Mouse (Mus musculus) bone marrow macrophage, adult 2 months (primary cell): ENCODE measurements around the gene Neurl3.

Source experiments
- CTCF ChIP-seq: IDR thresholded peaks from 2 replicates; pipeline ENCODE4 v1.5.1; 2012; ENCODE audit warnings: low read depth, mild to moderate bottlenecking, low read length, moderate library complexity
- POLR2A ChIP-seq: IDR thresholded peaks from 2 replicates; pipeline ENCODE4 v1.6.1; 2012; ENCODE audit warnings: mild to moderate bottlenecking, low read depth, low read length, borderline replicate concordance

GRCm38 (mm10) chr1:36258631-36259030 lies 15.8 kb downstream of the Neurl3 start:
- TF ChIP-seq CTCF (no peak), POLR2A (no peak)
